Mouse (Mus musculus) liver, embryonic 14.5 days (tissue): ENCODE data around the gene 2410137M14Rik. TPM values are rescaled to one million over a fixed set of nuclear protein-coding genes. Genes with fewer than 3 reads are reported as not detected.
A peak's percentile ranks its signal among the peaks of the same experiment; 100 is the strongest.

Experiments
- ATAC-seq: fragments of 200-750 bp; cut with Nextera tagmentation; 2 replicates; pipeline ENCODE4 v1.8.0; 2017; ENCODE audit warnings: moderate number of reproducible peaks, mild to moderate bottlenecking, moderate library complexity; ENCODE audit not compliant: insufficient read depth
- DNase-seq, 3 experiments: peaks; one replicate each; pipeline ENCODE4 v3.0.0-alpha.2; 2012 to 2013; ENCODE audit warnings: low read depth in 3 of 3, low spot score in 3 of 3
- H3K27ac ChIP-seq: fragments of 300-500 bp; sonication (generic); 2 replicates; pipeline ENCODE4 v1.5.1; 2014; ENCODE audit warnings: moderate library complexity, mild to moderate bottlenecking, control low read depth, inconsistent platforms
- H3K27me3 ChIP-seq: fragments of 300-500 bp; sonication (generic); 2 replicates; pipeline ENCODE4 v1.6.1; 2014; ENCODE audit warnings: mild to moderate bottlenecking, low read length, moderate library complexity; ENCODE audit not compliant: control insufficient read depth, insufficient read depth
- H3K36me3 ChIP-seq: fragments of 300-500 bp; sonication (generic); replicated peaks from 2 replicates; pipeline ENCODE4 v1.6.1; 2014; ENCODE audit warnings: low read depth; ENCODE audit not compliant: control insufficient read depth, insufficient read depth
- H3K4me1 ChIP-seq, 2 experiments: fragments of 200-500 bp in 1 of 2; fragments of 300-500 bp in 1 of 2; sonication (generic) in 1 of 2; replicated peaks; 2 replicates each; pipeline ENCODE4 v1.6.1; 2012 to 2014; ENCODE audit warnings: antibody characterized with exemption in 1 of 2, inconsistent platforms in 1 of 2, low read length in 1 of 2; ENCODE audit not compliant: control insufficient read depth in 2 of 2, insufficient read depth in 2 of 2
- H3K4me2 ChIP-seq: fragments of 300-500 bp; sonication (generic); 2 replicates; pipeline ENCODE4 v1.6.1; 2014; ENCODE audit warnings: low read depth, mild to moderate bottlenecking, control low read depth, moderate library complexity
- H3K4me3 ChIP-seq, 2 experiments: fragments of 200-500 bp in 1 of 2; fragments of 300-500 bp in 1 of 2; sonication (generic) in 1 of 2; 2 replicates each; pipeline ENCODE4 v1.5.1; 2012 to 2014; ENCODE audit warnings: low read depth in 2 of 2, low read length in 2 of 2, mild to moderate bottlenecking in 2 of 2, control low read depth in 1 of 2, inconsistent platforms in 1 of 2, moderate library complexity in 1 of 2; ENCODE audit not compliant: insufficient read depth in 1 of 2
- H3K9ac ChIP-seq: fragments of 300-500 bp; sonication (generic); replicated peaks from 2 replicates; pipeline ENCODE4 v1.6.1; 2014; ENCODE audit warnings: mild to moderate bottlenecking, control low read depth, moderate library complexity
- H3K9me3 ChIP-seq: fragments of 300-500 bp; sonication (generic); 2 replicates; pipeline ENCODE4 v1.6.1; 2016; ENCODE audit warnings: low read length, mixed read lengths; ENCODE audit not compliant: control insufficient read depth
- CTCF ChIP-seq: IDR thresholded peaks from 2 replicates; pipeline ENCODE4 v1.5.1; 2016; ENCODE audit warnings: antibody characterized with exemption, low read depth, control low read depth
- EP300 ChIP-seq: IDR thresholded peaks from 2 replicates; pipeline ENCODE4 v1.6.1; 2016; ENCODE audit warnings: antibody characterized with exemption, low read depth
- WGBS: fragments of 180-500 bp; shearing (Covaris S2); extraction: QIAGEN DNeasy Blood & Tissue Kit; methylation state at CpG from one replicate; pipeline ENCODE4 v1.1.7; 2014; ENCODE audit not compliant: insufficient replicate concordance; 5-methylcytosine and 5-hydroxymethylcytosine counted together
- polyA plus RNA-seq, 2 experiments: library from polyadenylated mRNA; depleted of rRNA in 1 of 2; stranded (reverse) in 1 of 2; unstranded in 1 of 2; fragments of >200 nt; fragmentation: Nextera tagmentation in 1 of 2; extraction: Ambion mirVana in 1 of 2; gene quantifications; 2 replicates each; pipeline versions ENCODE4 v1.2.1 to v1.2.3; 2012 to 2014

2410137M14Rik gene
- polyA plus RNA-seq, 2 experiments = not detected

DNA sequence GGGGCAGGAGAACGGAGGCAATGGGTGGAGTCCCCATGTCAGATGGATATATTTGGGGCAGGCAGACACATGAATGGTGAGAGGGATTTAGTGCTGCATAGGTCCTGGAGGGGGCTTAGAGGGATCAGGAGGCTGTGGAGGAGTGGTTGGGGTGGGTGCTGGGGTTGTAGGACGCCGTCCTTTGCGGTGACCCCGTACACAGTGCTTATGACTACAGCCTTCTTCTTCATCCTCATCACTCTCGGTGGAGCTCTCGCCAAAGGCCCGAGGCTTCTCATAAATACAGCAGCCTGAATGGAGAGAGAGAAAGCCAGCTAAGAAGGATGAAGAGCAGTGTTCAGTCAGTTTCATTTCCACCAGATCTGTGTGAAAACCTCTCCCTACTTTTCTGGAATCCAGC is 31.8 kb downstream of the 2410137M14Rik start:
- no peaks in the 10 kb centered on the region; the same call in 1 of the 2 replicates for H3K36me3 ChIP-seq

DNA sequence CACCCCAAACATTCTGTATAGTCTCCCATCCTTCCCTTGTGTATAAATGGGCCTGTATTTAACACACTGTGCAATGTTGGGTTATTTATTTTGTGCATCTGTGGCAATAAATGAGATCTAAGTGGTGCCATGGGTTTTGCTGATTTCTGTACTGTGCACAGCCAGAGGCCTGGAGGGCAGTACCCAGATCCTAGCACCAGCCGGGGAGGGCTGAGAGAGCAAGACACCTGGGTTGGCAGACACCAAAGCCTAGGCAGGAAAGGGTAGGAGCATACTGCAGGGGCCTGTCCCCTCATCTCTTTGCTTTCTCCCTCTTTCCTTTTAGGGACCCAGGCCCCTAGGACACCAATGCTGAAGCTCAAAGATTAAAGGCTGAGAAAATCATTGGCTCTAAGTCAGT is 32.8 kb downstream of the 2410137M14Rik start:
- no peak overlapping the region for H3K4me2 ChIP-seq
- no peak overlapping the region for H3K9ac ChIP-seq
- no peaks in the 10 kb centered on the region; the same call in 1 of the 2 replicates for H3K36me3 ChIP-seq
- no peaks in the 10 kb centered on the region for H3K9me3 ChIP-seq
- no peak for TF ChIP-seq CTCF
- 81% methylated on average over 1 of the region's 1 CpGs for whole genome bisulfite sequencing
- no peak for DNase-seq
- peaks cover 45% of the 10 kb centered on the region for H3K27me3 ChIP-seq
- H3K27ac ChIP-seq = no peak overlapping the region
- ATAC-seq = no peak
- H3K4me3 ChIP-seq = no peak overlapping the region
- peaks cover 7 to 11% of the 10 kb centered on the region in 2 experiments for H3K4me1 ChIP-seq

More for the DNA sequence above, 31.8 kb downstream of the 2410137M14Rik start:
- Histone ChIP-seq H3K9ac (no peak overlapping the region), H3K27me3 (peaks cover 37% of the 10 kb centered on the region), H3K9me3 (no peaks in the 10 kb centered on the region), H3K27ac (no peak overlapping the region), H3K4me3 (no peak overlapping the region), H3K4me2 (no peak overlapping the region), H3K4me1 (peaks cover 7 to 11% of the 10 kb centered on the region in 2 experiments)
- DNase-seq (no peak), ATAC-seq (no peak)
- no peak for TF ChIP-seq EP300
- TF ChIP-seq CTCF = no peak
- WGBS = 78% methylated on average over 8 of the region's 8 CpGs

DNA sequence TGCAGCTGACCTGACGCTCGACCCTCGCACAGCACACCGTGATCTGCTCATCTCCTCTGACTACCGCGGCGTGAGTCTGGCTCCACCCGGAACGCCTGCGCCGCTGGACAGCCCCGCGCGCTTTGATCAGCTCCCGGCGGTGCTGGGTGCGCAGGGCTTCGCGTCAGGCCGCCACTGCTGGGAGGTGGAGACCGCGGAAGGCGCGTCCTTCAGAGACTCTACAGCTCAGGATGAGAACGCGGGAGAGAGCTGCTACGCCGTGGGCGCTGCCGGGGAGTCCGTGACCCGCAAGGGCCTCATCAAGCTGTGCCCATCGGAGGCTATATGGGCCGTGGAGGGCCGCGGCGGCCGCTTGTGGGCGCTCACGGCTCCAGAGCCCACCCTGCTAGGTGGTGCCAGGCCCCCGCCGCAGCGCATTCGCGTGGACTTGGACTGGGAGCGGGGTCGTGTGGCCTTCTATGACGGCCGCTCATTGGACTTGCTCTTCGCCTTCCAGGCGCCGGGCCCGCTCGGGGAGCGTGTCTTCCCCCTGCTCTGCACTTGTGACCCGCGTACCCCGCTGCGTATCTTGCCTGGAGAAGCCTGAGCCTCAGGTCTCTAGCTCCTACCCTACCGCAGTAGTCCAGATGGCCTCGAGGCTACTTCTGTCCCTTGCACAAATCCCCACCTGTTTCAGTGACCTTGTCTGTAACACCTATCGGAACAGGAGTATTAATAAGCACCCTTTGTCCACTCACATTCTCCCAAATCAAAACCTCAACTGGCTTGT is 33.8 kb downstream of the 2410137M14Rik start:
- TF ChIP-seq CTCF (0 out of 2 replicates have a peak, but pooled peaks have one; percentile 13), EP300 (no peak)
- H3K27ac ChIP-seq = no peak overlapping the region
- peaks cover 55% of the 10 kb centered on the region for H3K27me3 ChIP-seq
- no peaks in the 10 kb centered on the region; the same call in 1 of the 2 replicates for H3K36me3 ChIP-seq
- WGBS = 2% methylated on average over 61 of the region's 62 CpGs
- no peak overlapping the region for H3K9ac ChIP-seq
- peak overlapping the region; percentile 53 for H3K4me2 ChIP-seq
- DNase-seq (no peak), ATAC-seq (no peak)
- peak overlapping the region; percentile 35 to 36 for H3K4me3 ChIP-seq
- no peaks in the 10 kb centered on the region for H3K9me3 ChIP-seq
- peaks cover 7 to 11% of the 10 kb centered on the region in 2 experiments for H3K4me1 ChIP-seq

DNA sequence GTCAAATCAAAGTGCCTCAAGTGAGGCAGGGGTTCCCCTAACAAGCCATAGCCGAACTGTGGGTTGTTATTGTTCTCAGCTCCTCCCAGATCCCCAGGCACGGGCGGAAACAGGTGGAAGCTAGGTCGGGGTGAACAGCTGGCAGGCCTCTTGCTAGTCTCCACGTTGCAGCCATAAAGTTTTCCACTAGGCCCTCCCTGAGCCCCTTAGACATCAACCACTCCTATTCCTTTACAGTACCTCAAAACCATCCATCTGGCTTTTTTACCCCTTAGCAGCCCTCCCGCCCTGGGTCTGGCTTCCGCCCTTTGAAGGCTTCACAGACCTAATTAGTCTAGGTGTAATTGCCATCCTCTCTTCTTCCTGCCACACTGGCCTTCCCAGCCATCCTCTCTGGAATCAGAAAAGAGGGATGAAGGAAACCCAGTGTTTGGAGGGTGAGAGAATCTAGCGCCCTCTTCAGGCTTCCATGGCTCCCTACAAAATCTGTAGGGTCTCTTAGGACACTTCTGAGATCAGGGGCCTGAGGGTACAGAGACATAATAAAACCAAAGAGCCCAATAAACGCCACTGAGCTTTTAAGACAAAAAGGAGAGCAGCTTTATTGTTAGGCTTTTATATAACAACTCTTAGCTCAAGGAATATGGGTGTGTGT is 36.8 kb downstream of the 2410137M14Rik start:
- Histone ChIP-seq H3K4me3 (no peak overlapping the region), H3K36me3 (no peaks in the 10 kb centered on the region; the same call in 1 of the 2 replicates), H3K4me1 (0 out of 4 replicates have a peak, but pooled peaks cover 0 to 4% of the 10 kb centered on the region in 2 experiments), H3K9ac (no peak overlapping the region), H3K27me3 (peaks cover 63% of the 10 kb centered on the region), H3K4me2 (no peak overlapping the region), H3K9me3 (no peaks in the 10 kb centered on the region), H3K27ac (no peak overlapping the region)
- 0 out of 2 replicates have a peak, but pooled peaks have one; percentile 10 for TF ChIP-seq CTCF
- TF ChIP-seq EP300 = no peak
- ATAC-seq (no peak), DNase-seq (no peak)
- 16% methylated on average over 9 of the region's 9 CpGs for WGBS

DNA sequence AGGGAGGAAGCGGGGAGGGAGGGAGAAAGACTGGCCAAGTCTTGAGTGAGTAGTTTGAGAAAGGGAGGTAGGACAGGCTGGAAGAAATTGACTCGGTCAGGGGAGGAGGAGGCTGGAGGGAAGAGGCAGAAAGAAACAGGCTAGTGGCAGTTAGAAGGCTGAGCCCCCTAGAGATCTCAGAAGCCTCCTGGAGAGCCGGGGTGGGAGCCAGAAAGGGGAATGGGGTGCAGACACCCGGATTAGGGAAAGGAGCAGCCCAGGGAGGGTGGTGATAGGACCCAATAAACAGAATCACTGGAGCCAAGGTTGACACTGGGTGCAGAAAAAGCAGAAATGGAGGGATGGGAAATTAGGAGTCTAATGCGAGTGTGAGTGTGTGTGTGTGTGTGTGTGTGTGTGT is 37.3 kb downstream of the 2410137M14Rik start:
- Histone ChIP-seq H3K9me3 (no peaks in the 10 kb centered on the region), H3K36me3 (no peaks in the 10 kb centered on the region), H3K27me3 (peaks cover 63% of the 10 kb centered on the region), H3K4me3 (no peak overlapping the region), H3K4me2 (no peak overlapping the region), H3K27ac (no peak overlapping the region), H3K9ac (no peak overlapping the region), H3K4me1 (0 out of 4 replicates have a peak, but pooled peaks cover 0 to 4% of the 10 kb centered on the region in 2 experiments)
- 22% methylated on average over 5 of the region's 5 CpGs for WGBS
- ATAC-seq (no peak), DNase-seq (no peak)
- TF ChIP-seq EP300 = no peak
- TF ChIP-seq CTCF = no peak
